Mouse (Mus musculus) ES-E14 (cell line): ENCODE measurements around the gene Gal3st1.

Experiments
- CHD2 ChIP-seq: IDR thresholded peaks from 2 replicates; pipeline ENCODE4 v1.6.1; 2014; ENCODE audit warnings: mild to moderate bottlenecking, low read depth, low read length, inconsistent platforms
- HCFC1 ChIP-seq: IDR thresholded peaks from 2 replicates; pipeline ENCODE4 v1.6.1; 2012; ENCODE audit warnings: low read length, inconsistent platforms, borderline replicate concordance; ENCODE audit not compliant: insufficient read depth
- MAFK ChIP-seq: IDR thresholded peaks from 2 replicates; pipeline ENCODE4 v1.6.1; 2014; ENCODE audit warnings: mild to moderate bottlenecking, low read depth, low read length, inconsistent platforms; ENCODE audit not compliant: insufficient read depth
- ZNF384 ChIP-seq: IDR thresholded peaks from 2 replicates; pipeline ENCODE4 v1.6.1; 2012; ENCODE audit warnings: low read depth, low read length, inconsistent platforms

DNA sequence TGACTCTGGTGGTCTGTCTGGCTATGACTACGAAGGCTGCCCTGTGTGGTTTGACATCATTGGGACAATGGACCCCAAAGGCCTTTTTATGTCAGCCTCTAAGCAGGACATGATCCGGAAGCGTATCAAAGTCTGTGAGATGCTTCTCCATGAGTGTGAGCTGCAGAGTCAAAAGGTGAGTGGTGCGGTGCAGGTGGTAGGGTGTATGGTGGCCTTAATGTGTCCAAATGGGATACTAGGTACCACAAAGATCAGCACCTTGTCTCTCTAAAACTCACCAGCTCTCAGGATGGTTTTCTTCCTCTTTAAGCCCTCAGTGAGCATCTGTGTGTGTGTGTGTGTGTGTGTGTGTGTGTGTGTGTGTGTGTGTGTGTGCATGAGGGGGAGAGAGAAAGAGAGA is 56.5 kb downstream of the Gal3st1 start:
- TF ChIP-seq MAFK: no peak
- no peak for TF ChIP-seq CHD2
- no peak for TF ChIP-seq ZNF384
- no peak for TF ChIP-seq HCFC1
